Mouse (Mus musculus) left cerebral cortex, adult 2 months (tissue): ENCODE measurements around the gene D630045J12Rik. TPM values are rescaled to one million over a fixed set of nuclear protein-coding genes. Genes with fewer than 3 reads are reported as not detected.

Experiments
- DNase-seq, 2 experiments: peaks; one replicate each; pipeline ENCODE4 v3.0.0; 2021 to 2022; ENCODE audit warnings: low spot score in 2 of 2, mixed read lengths in 1 of 2; ENCODE audit errors: extremely low spot score in 1 of 2
- H3K27ac ChIP-seq: fragments of 200-600 bp; 2 replicates; pipeline ENCODE4 v1.8.1; 2022
- H3K4me3 ChIP-seq: fragments of 200-600 bp; 2 replicates; pipeline ENCODE4 v1.8.1; 2022
- CTCF ChIP-seq: fragments of 200-600 bp; IDR thresholded peaks from 2 replicates; pipeline ENCODE4 v1.8.1; 2022; ENCODE audit warnings: antibody characterized with exemption, mild to moderate bottlenecking, moderate library complexity
- intact Hi-C: fragments of 180-260 bp; cut with DNase I; formaldehyde crosslinking; loops from one replicate; pipeline ENCODE4 v1.15.1; 2025
- total RNA-seq, 2 experiments: library from RNA; stranded (reverse); gene quantifications; 2 replicates each; pipeline ENCODE4 v1.2.3; 2021

Gene D630045J12Rik
- total RNA-seq, 2 experiments from 2014 or later: 46.0 to 49.9 TPM

DNA sequence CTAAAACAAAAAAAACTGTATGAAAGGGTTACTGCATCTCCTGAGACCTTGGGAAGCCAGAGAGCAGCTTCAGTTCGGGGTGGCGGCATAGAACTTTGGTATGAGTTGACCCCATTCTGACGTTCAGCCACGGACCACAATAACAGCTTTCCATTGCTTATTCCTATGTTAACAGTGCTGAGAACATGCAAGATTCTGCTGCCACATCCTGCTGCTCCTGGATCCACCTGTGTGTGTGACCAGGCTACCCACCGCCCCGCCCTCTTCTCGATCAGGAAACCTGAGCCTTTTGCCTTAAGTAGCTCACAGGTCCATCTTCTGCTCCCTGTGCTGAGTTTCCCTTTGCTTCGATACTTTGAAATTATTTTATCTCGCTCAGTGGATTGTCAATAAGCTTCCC lies 147.9 kb downstream of the D630045J12Rik start:
- H3K4me3 ChIP-seq: no peak overlapping the region

DNA sequence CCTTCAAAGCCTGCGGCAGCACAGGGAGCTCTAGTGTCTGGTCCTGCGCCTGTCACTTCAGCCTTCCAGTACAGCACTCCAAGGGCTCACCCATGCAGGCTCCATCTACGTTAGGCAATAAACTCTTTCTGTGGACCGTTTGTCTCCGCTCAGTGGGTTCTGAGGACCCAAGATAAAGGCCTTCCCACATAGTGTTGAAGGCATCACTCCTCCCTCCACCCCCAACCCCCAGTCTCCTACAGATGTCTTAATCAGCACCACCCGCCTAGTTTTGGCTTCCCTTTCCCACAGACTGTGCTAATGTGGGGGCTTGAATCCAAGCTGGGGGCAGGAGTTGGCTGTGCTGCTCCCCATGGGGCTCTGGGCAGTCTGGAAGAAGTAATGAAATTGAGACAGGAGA lies 150.0 kb downstream of the D630045J12Rik start:
- DNase-seq: no peak
- H3K27ac ChIP-seq: no peak overlapping the region
- H3K4me3 ChIP-seq: no peak overlapping the region
- no peak for TF ChIP-seq CTCF
- intact Hi-C loops: no loop called here

More for the DNA sequence above, 147.9 kb downstream of the D630045J12Rik start:
- H3K27ac ChIP-seq: no peak overlapping the region
- no peak for DNase-seq
- no peak for TF ChIP-seq CTCF
- intact Hi-C loops: no loop called here

DNA sequence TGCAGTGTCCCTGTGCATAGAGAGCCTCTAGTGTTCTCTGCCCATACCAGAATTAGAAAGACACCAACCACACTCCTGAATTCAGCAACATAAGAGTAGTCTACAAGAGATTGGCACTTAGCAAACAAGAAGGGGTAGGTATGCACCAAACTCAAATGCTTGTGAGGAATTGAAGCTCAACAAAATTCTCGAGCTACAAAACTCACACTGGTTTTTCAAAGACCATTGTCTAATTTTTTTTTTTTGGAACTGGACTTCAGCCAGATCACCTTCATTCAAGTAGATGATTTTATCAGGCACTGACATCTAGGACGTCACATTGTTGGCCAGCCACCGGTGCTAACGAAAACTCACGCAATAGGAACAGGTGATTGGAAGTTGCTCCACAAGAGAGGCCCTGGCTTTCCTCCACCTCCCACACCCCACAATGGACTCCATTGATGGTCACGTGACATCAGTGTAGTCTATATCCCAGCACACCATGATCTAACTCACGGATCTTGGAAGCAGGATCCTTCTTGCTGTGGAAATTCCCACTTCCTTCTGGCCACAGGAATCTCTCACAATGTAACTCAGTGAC lies 151.5 kb downstream of the D630045J12Rik start:
- no peak overlapping the region for H3K27ac ChIP-seq
- TF ChIP-seq CTCF: no peak
- H3K4me3 ChIP-seq: no peak overlapping the region
- intact Hi-C loops: no loop called here
- DNase-seq: no peak

DNA sequence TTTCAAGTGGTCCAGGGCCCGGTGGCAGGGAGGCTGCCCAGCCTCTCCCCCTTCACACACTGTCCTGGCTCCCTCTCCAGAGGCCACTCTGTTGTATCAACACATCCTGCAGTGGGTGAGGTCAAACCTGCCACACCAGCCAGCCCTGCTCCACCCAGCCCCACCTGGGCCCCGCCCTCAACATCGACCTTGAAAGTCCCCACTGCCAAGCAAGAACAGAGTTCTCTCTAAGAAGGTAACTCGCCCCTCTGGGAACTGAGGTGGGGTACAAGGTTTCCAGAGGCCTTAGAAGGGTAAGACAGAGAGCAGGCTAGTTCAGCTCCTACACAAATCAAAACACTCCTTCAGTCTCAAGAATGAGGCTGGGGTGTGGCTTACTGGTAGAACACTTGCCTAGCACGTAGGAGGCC lies 156.8 kb downstream of the D630045J12Rik start:
- Histone ChIP-seq H3K4me3 (no peak overlapping the region), H3K27ac (no peak overlapping the region)
- TF ChIP-seq CTCF: no peak
- DNase-seq: no peak
- intact Hi-C loops: no loop called here

DNA sequence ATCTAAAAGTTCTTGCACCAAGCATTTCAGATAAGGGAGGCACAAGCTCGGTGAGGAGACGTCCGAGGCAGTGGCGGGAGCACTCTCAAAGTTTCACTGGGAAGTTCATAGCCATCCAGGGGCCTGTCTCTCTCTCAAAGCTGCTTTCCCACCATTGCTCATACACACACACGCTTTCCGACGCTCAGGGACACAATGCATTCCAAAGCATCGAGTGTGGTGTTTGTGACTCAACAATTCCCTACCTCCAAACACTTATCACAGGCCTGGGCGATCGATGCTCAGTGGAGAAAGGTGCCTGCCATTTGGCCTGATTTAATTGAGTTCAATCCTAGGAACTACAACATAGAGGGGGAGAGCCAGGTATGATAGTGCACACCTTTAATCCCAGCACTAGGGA lies 159.1 kb downstream of the D630045J12Rik start:
- no peak for DNase-seq
- Histone ChIP-seq H3K27ac (no peak overlapping the region), H3K4me3 (no peak overlapping the region)
- no peak for TF ChIP-seq CTCF
- intact Hi-C loops: no loop called here

DNA sequence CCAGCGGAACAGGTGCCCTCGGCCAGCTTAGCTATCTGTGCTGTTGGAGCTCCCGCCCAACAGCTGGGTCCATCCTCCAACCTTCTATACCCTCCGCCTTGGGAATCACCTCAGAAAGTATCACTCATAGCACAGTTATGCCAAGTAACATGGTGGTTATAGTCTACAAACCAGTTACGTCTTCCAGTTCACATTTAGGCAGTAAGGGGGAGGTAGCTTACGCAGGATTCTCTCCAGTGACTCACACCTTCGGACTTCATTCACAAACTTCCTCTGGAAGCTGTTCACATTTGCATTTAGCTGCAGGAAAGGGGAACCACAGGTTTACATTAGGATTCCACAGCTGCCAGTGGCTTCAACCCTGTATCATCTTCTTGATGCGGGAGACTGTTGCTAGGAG lies 161.3 kb downstream of the D630045J12Rik start:
- no peak for TF ChIP-seq CTCF
- intact Hi-C loops: no loop called here
- no peak for DNase-seq

DNA sequence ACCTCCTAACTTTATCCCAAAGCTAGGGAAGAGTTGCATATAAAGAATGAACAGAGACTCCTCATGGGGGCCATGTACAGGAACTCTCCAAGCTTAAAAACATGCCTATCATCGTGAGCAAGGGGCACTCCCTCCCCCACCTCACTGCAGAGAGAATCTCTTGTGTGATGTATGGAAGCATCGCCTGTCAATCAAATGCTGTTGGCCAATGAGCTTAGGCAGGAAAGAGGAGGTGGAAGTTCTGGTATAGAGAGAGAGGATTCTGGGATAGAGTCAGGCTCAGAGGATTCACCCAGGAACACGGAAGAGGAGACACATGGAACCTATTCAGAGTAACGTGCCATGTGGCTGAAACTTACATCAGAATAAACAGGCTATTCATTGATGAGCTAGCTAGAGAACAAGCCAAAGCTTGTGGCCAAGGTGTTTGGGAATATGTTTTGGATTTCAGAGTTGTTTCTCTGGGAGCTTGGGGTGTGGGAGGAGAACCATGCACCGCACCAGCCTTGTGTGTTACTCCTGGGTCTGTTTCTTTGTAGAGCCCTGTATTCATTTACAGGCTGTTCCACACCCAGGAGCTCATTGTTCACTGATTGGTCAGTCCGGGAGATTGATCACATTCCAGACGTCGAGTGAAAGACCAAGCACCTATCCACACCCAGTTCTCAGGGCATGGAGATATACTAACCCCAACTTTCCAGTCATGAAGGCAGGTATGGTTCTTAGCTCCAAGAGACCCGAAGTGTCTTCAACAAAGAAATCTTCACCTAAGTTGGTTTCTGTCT lies 166.4 kb downstream of the D630045J12Rik start:
- Histone ChIP-seq H3K27ac (no peak overlapping the region), H3K4me3 (no peak overlapping the region)
- TF ChIP-seq CTCF: no peak
- intact Hi-C loops: no loop called here
- DNase-seq: no peak

More for the DNA sequence above, 161.3 kb downstream of the D630045J12Rik start:
- Histone ChIP-seq H3K4me3 (no peak overlapping the region), H3K27ac (no peak overlapping the region)

DNA sequence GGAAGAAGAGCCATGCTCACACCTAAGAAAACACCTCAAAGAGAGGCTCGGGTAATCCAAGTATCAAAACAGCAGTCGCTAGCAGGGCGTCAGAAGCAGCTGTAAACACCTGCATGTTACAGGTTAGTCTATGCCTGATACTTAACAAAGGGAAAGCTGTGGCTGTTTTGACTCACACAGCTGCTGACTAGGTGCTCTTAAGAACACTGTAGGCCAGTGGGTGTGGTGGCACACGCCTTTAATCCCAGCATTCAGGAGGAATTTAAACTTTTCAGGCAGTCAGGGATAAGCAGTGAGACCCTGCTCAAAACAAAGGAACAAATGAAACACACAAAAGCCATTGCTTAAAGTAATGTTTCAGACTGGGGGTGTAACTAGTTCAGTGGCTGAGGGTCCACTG lies 170.6 kb downstream of the D630045J12Rik start:
- no peak for TF ChIP-seq CTCF
- intact Hi-C loops: no loop called here
- DNase-seq: no peak
- H3K27ac ChIP-seq: no peak overlapping the region
- H3K4me3 ChIP-seq: no peak overlapping the region

DNA sequence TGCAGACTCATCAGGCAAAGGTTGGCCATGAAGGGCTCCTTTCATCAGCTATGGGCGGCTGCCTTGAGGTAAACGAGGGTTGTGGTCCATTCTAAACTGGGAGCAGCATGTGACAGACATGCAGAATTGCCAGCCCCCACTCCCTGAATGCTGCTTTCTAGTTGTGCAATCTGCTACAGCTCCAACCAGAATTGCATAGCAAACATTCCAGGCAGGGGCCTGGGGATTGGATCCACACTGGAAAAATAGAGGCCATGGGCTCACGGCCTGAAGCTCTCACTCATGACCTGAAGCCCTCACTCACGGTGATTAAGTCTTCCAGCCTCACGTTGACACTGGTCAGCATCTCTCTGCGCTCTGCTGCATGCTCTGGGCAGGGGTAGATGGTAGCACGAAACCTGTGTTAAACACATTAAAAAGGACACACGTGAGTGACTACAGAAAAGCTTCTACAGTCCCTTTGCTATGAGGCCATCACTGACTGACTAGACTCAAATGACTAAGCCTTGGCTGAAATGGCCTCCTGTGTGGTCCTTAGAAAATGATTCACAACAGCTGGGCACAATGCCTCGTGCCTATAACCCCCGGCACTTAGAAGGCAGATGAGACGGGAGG lies 172.0 kb downstream of the D630045J12Rik start:
- no peak for TF ChIP-seq CTCF
- no peak overlapping the region for H3K4me3 ChIP-seq
- DNase-seq: no peak
- intact Hi-C loops: no loop called here
- H3K27ac ChIP-seq: no peak overlapping the region

DNA sequence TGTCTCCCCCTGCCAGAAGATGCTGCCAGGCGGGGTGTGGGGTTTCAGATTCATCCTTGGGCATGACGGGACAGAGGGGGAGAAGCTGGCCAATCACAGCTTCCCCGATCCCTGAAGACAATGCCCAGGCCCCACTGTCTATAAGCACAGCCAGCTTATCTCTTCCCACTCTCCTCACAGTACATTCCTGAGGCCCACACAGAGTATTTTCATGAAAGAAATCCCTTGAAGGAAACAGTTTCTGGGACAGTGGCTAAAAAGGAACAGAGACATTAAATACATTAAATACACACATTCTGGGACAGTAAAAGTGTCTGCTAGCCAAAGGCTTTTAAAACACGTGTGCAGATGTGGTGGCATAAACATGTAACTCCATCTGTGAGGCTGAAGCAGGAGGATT lies 173.4 kb downstream of the D630045J12Rik start:
- no peak for DNase-seq
- TF ChIP-seq CTCF: no peak
- no peak overlapping the region for H3K27ac ChIP-seq
- intact Hi-C loops: no loop called here
- H3K4me3 ChIP-seq: no peak overlapping the region

DNA sequence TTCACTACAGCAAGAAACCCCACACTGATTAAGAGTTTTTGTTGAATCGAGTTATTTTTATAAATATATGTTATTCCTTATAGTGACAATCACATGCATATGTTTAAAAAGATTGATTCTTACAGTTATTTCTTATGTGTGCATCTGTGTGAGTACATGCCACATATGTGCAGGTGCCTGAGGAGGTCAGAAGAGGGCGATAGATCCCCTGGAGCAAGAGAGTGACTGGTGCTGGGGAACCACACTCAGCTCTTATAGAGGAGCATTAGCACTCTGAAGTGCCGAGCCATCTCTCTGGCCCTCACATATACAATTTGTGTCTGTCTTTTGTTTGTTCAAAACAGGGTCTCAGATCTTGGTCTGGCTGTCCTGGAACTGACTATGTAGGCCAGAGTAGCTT lies 180.2 kb downstream of the D630045J12Rik start:
- intact Hi-C loops: no loop called here
- TF ChIP-seq CTCF: no peak
- H3K27ac ChIP-seq: no peak overlapping the region
- no peak for DNase-seq
- H3K4me3 ChIP-seq: no peak overlapping the region

Other genes with a start within 250 kb of the D630045J12Rik start
- gene Svopl, start 207.0 kb downstream of the D630045J12Rik start, total RNA-seq: under 1 TPM in 1 of 2 experiments, not detected in 1; 0.14 TPM
- gene Tmem213, start 144.8 kb downstream of the D630045J12Rik start, total RNA-seq: not detected
- 1 to 10 TPM; 2.0 to 2.3 TPM for gene Atp6v0a4, start 129.4 kb downstream of the D630045J12Rik start, total RNA-seq
- 1 to 10 TPM; 3.2 to 3.4 TPM for gene Zc3hav1l, start 45.2 kb upstream of the D630045J12Rik start, total RNA-seq
- 1 to 10 TPM; 2.5 to 3.1 TPM for gene Zc3hav1, start 100.6 kb upstream of the D630045J12Rik start, total RNA-seq
- gene Ttc26, start 127.5 kb upstream of the D630045J12Rik start, total RNA-seq: 10 to 100 TPM; 12.4 to 13.1 TPM
- 10 to 100 TPM; 53.7 to 65.8 TPM for gene Ubn2, start 179.9 kb upstream of the D630045J12Rik start, total RNA-seq